Mouse (Mus musculus): Measurements from ENCODE around the gene Phactr2.

Gene Phactr2

GRCm38 (mm10) chr10:13323806-13324411 is 150.3 kb downstream of the Phactr2 start:
- peak; percentile 66 to 67 for DNase-seq

GRCm38 (mm10) chr10:13323139-13323805 is 150.9 kb downstream of the Phactr2 start:
- DNase-seq = no peak

GRCm38 (mm10) chr10:13314999-13315398 is 159.2 kb downstream of the Phactr2 start:
- no peak for DNase-seq

GRCm38 (mm10) chr10:13312576-13312975 is 161.6 kb downstream of the Phactr2 start:
- DNase-seq = no peak

GRCm38 (mm10) chr10:13311612-13312011 is 162.6 kb downstream of the Phactr2 start:
- DNase-seq = no peak

GRCm38 (mm10) chr10:13310075-13310474 is 164.1 kb downstream of the Phactr2 start:
- no peak for DNase-seq

- DNase-seq = no peak
These were observed 169.5 kb downstream of the Phactr2 start for GRCm38 (mm10) chr10:13304641-13305241.

GRCm38 (mm10) chr10:13303271-13304265 is 170.6 kb downstream of the Phactr2 start:
- DNase-seq = no peak

GRCm38 (mm10) chr10:13300601-13301000 is 173.6 kb downstream of the Phactr2 start:
- no peak for DNase-seq

- DNase-seq = peak; percentile 49 to 56
These were observed 174.0 kb downstream of the Phactr2 start for GRCm38 (mm10) chr10:13300196-13300595.

- DNase-seq = no peak
These were observed 179.3 kb downstream of the Phactr2 start for GRCm38 (mm10) chr10:13294886-13295285.

GRCm38 (mm10) chr10:13292026-13292425 is 182.2 kb downstream of the Phactr2 start:
- DNase-seq = no peak

GRCm38 (mm10) chr10:13289252-13289961 is 184.8 kb downstream of the Phactr2 start:
- no peak for DNase-seq

- DNase-seq = no peak
These were observed 185.9 kb downstream of the Phactr2 start for GRCm38 (mm10) chr10:13288296-13288695.

GRCm38 (mm10) chr10:13283441-13283840 is 190.8 kb downstream of the Phactr2 start:
- no peak for DNase-seq

GRCm38 (mm10) chr10:13280298-13280853 is 193.8 kb downstream of the Phactr2 start:
- no peak for DNase-seq

GRCm38 (mm10) chr10:13276298-13276697 is 197.9 kb downstream of the Phactr2 start:
- no peak for DNase-seq

GRCm38 (mm10) chr10:13275152-13275551 is 199.1 kb downstream of the Phactr2 start:
- DNase-seq = no peak

GRCm38 (mm10) chr10:13274699-13275098 is 199.5 kb downstream of the Phactr2 start:
- DNase-seq = no peak

- DNase-seq = no peak
These were observed 200.5 kb downstream of the Phactr2 start for GRCm38 (mm10) chr10:13273756-13274155.

GRCm38 (mm10) chr10:13271716-13272115 is 202.5 kb downstream of the Phactr2 start:
- DNase-seq = no peak

- no peak for DNase-seq
These were observed 203.1 kb downstream of the Phactr2 start for GRCm38 (mm10) chr10:13271099-13271498.
